Mouse (Mus musculus) kidney, adult 2 months (tissue): ENCODE data around the gene Prdm11. TPM values are rescaled to one million over a fixed set of nuclear protein-coding genes. Genes with fewer than 3 reads are reported as not detected.

ENCODE experiments used
- DNase-seq: peaks from one replicate; pipeline ENCODE4 v3.0.0; 2021
- H3K27ac ChIP-seq: fragments of 200-500 bp; 2 replicates; pipeline ENCODE4 v1.5.1; 2012; ENCODE audit warnings: low read depth, low read length, control low read depth, inconsistent platforms; ENCODE audit not compliant: insufficient read depth
- H3K27me3 ChIP-seq: fragments of 200-500 bp; replicated peaks from 2 replicates; pipeline ENCODE4 v1.6.1; 2012; ENCODE audit warnings: mild to moderate bottlenecking, moderate library complexity, low read length, inconsistent platforms; ENCODE audit not compliant: control insufficient read depth, insufficient read depth
- H3K36me3 ChIP-seq: fragments of 200-500 bp; 2 replicates; pipeline ENCODE4 v1.6.1; 2012; ENCODE audit warnings: mild to moderate bottlenecking, moderate library complexity, low read length, inconsistent platforms; ENCODE audit not compliant: control insufficient read depth, insufficient read depth
- H3K4me1 ChIP-seq: fragments of 200-500 bp; 2 replicates; pipeline ENCODE4 v1.6.1; 2011; ENCODE audit warnings: low read length; ENCODE audit not compliant: control insufficient read depth, insufficient read depth
- H3K4me3 ChIP-seq: fragments of 200-500 bp; 2 replicates; pipeline ENCODE4 v1.5.1; 2011; ENCODE audit warnings: mild to moderate bottlenecking, low read depth, low read length, control low read depth; ENCODE audit not compliant: insufficient read depth
- CTCF ChIP-seq: fragments of 200-500 bp; conservative IDR thresholded peaks from 2 replicates; pipeline ENCODE4 v1.5.1; 2011; ENCODE audit warnings: low read depth, mild to moderate bottlenecking, control low read depth, low read length, moderate library complexity, mixed read lengths; ENCODE audit not compliant: insufficient read depth, insufficient read length
- POLR2A ChIP-seq: fragments of 200-500 bp; IDR thresholded peaks from one replicate; pipeline ENCODE4 v1.6.1; 2011; ENCODE audit warnings: low read depth, low read length, control low read depth
- WGBS: fragments of 180-500 bp; shearing (Covaris S2); methylation state at CpG from one replicate; pipeline ENCODE4 v1.1.7; 2018; 5-methylcytosine and 5-hydroxymethylcytosine counted together
- polyA plus RNA-seq: library from polyadenylated mRNA; depleted of rRNA; stranded (reverse); fragments of >200 nt; gene quantifications from 2 replicates; pipeline ENCODE4 v1.2.3, GENCODE M21; 2012

Prdm11 gene
- polyA plus RNA-seq, 1 experiment = 3.6 TPM

- H3K36me3 ChIP-seq = no peaks in the 10 kb centered on the region
- DNase-seq = peak; percentile 28
- WGBS = 82% methylated on average over 7 of the region's 7 CpGs
- H3K4me1 ChIP-seq = peaks cover 6% of the 10 kb centered on the region; the same call in 1 of the 2 replicates
- no peaks in the 10 kb centered on the region for H3K27me3 ChIP-seq
- TF ChIP-seq POLR2A (no peak), CTCF (no peak)
- no peak overlapping the region for H3K4me3 ChIP-seq
- H3K27ac ChIP-seq = no peak overlapping the region
Observed at GRCm38 (mm10) chr2:92987108-92987618, 58.8 kb downstream of the Prdm11 start.

- WGBS = 76% methylated on average over 7 of the region's 7 CpGs
- no peak for DNase-seq
- peaks cover 6% of the 10 kb centered on the region; the same call in 1 of the 2 replicates for H3K4me1 ChIP-seq
- no peaks in the 10 kb centered on the region for H3K27me3 ChIP-seq
- no peaks in the 10 kb centered on the region for H3K36me3 ChIP-seq
- TF ChIP-seq CTCF (no peak), POLR2A (no peak)
- no peak overlapping the region for H3K4me3 ChIP-seq
- H3K27ac ChIP-seq = no peak overlapping the region
Observed at GRCm38 (mm10) chr2:92985600-92985999, 60.4 kb downstream of the Prdm11 start.

- 98% methylated on average over 2 of the region's 2 CpGs for WGBS
- DNase-seq = no peak
- H3K27me3 ChIP-seq = no peaks in the 10 kb centered on the region
- H3K36me3 ChIP-seq = no peaks in the 10 kb centered on the region
- no peak overlapping the region for H3K4me3 ChIP-seq
- no peak overlapping the region for H3K27ac ChIP-seq
- peaks cover 6% of the 10 kb centered on the region; the same call in 1 of the 2 replicates for H3K4me1 ChIP-seq
- TF ChIP-seq POLR2A (no peak), CTCF (no peak)
Observed at GRCm38 (mm10) chr2:92985171-92985570, 60.8 kb downstream of the Prdm11 start.

GRCm38 (mm10) chr2:92984321-92985108, 61.5 kb downstream of the Prdm11 start:
- Histone ChIP-seq H3K27me3 (no peaks in the 10 kb centered on the region), H3K27ac (no peak overlapping the region), H3K36me3 (no peaks in the 10 kb centered on the region), H3K4me1 (peaks cover 6% of the 10 kb centered on the region; the same call in 1 of the 2 replicates), H3K4me3 (no peak overlapping the region)
- peak; percentile 34 for DNase-seq
- no peak for TF ChIP-seq POLR2A
- no peak for TF ChIP-seq CTCF
- 80% methylated on average over 7 of the region's 7 CpGs for WGBS

- H3K4me1 ChIP-seq = no peaks in the 10 kb centered on the region
- H3K4me3 ChIP-seq = no peak overlapping the region
- H3K27ac ChIP-seq = no peak overlapping the region
- no peaks in the 10 kb centered on the region for H3K27me3 ChIP-seq
- TF ChIP-seq POLR2A (no peak), CTCF (no peak)
- DNase-seq = no peak
- WGBS = 67% methylated on average over 4 of the region's 4 CpGs
- no peaks in the 10 kb centered on the region for H3K36me3 ChIP-seq
Observed at GRCm38 (mm10) chr2:92983273-92983620, 62.7 kb downstream of the Prdm11 start.

GRCm38 (mm10) chr2:92982591-92983272, 63.2 kb downstream of the Prdm11 start:
- Histone ChIP-seq H3K36me3 (no peaks in the 10 kb centered on the region), H3K27me3 (no peaks in the 10 kb centered on the region), H3K4me3 (no peak overlapping the region), H3K27ac (no peak overlapping the region), H3K4me1 (no peaks in the 10 kb centered on the region)
- peak; percentile 33 for DNase-seq
- WGBS = 58% methylated on average over 8 of the region's 8 CpGs
- TF ChIP-seq POLR2A = no peak
- no peak for TF ChIP-seq CTCF

GRCm38 (mm10) chr2:92980165-92980564, 65.8 kb downstream of the Prdm11 start:
- DNase-seq = no peak
- 89% methylated on average over 10 of the region's 10 CpGs for WGBS
- H3K4me3 ChIP-seq = no peak overlapping the region
- TF ChIP-seq CTCF (no peak), POLR2A (no peak)
- H3K27ac ChIP-seq = no peak overlapping the region
- H3K27me3 ChIP-seq = no peaks in the 10 kb centered on the region
- no peaks in the 10 kb centered on the region for H3K36me3 ChIP-seq
- H3K4me1 ChIP-seq = no peaks in the 10 kb centered on the region
